Mouse (Mus musculus): Measurements from ENCODE around the gene Rras2. TPM values are rescaled to one million over a fixed set of nuclear protein-coding genes. Genes with fewer than 3 reads are reported as not detected.

Gene Rras2
- polyA plus RNA-seq, 1 experiment, result 56.6 TPM

GRCm38 (mm10) chr7:114020704-114021093, 96.9 kb downstream of the Rras2 start:
- TF ChIP-seq POLR2A (IDR thresholded peaks at IDR 0.05; ENCODE audit: low read depth, low read length), result no peak
- TF ChIP-seq CTCF (IDR thresholded peaks at IDR 0.05; ENCODE audit: borderline replicate concordance, insufficient read depth, low read length), result peak; percentile 31; the same call in 1 of the 2 replicates
- no peaks in the 10 kb centered on the region; the same call in 1 of the 2 replicates for H3K4me1 ChIP-seq (ENCODE audit: control insufficient read depth, insufficient read depth, low read length)
- H3K4me3 ChIP-seq (ENCODE audit: insufficient read depth, low read length), result peak overlapping the region; percentile 74
- no peak overlapping the region for H3K27ac ChIP-seq (ENCODE audit: insufficient read depth, low read length)

GRCm38 (mm10) chr7:114020057-114020703, 97.4 kb downstream of the Rras2 start:
- no peaks in the 10 kb centered on the region; the same call in 1 of the 2 replicates for H3K4me1 ChIP-seq (ENCODE audit: control insufficient read depth, insufficient read depth, low read length)
- TF ChIP-seq POLR2A (IDR thresholded peaks at IDR 0.05; ENCODE audit: low read depth, low read length), result no peak
- TF ChIP-seq CTCF (IDR thresholded peaks at IDR 0.05; ENCODE audit: borderline replicate concordance, insufficient read depth, low read length), result no peak
- no peak overlapping the region for H3K27ac ChIP-seq (ENCODE audit: insufficient read depth, low read length)
- peak overlapping the region; percentile 74 for H3K4me3 ChIP-seq (ENCODE audit: insufficient read depth, low read length)

GRCm38 (mm10) chr7:114018861-114019260, 98.7 kb downstream of the Rras2 start:
- no peaks in the 10 kb centered on the region; the same call in 1 of the 2 replicates for H3K4me1 ChIP-seq (ENCODE audit: control insufficient read depth, insufficient read depth, low read length)
- TF ChIP-seq CTCF (IDR thresholded peaks at IDR 0.05; ENCODE audit: borderline replicate concordance, insufficient read depth, low read length), result no peak
- TF ChIP-seq POLR2A (IDR thresholded peaks at IDR 0.05; ENCODE audit: low read depth, low read length), result no peak
- H3K4me3 ChIP-seq (ENCODE audit: insufficient read depth, low read length), result no peak overlapping the region
- no peak overlapping the region for H3K27ac ChIP-seq (ENCODE audit: insufficient read depth, low read length)

- TF ChIP-seq CTCF (IDR thresholded peaks at IDR 0.05; ENCODE audit: borderline replicate concordance, insufficient read depth, low read length), result no peak
- no peak for TF ChIP-seq POLR2A (IDR thresholded peaks at IDR 0.05; ENCODE audit: low read depth, low read length)
- Histone ChIP-seq H3K4me1 (ENCODE audit: control insufficient read depth, insufficient read depth, low read length) (peaks cover 9% of the 10 kb centered on the region), H3K27ac (ENCODE audit: insufficient read depth, low read length) (no peak overlapping the region), H3K4me3 (ENCODE audit: insufficient read depth, low read length) (no peak overlapping the region)
Measured at GRCm38 (mm10) chr7:114016001-114016949, 101.3 kb downstream of the Rras2 start.

- Histone ChIP-seq H3K4me3 (ENCODE audit: insufficient read depth, low read length) (no peak overlapping the region), H3K4me1 (ENCODE audit: control insufficient read depth, insufficient read depth, low read length) (peaks cover 9% of the 10 kb centered on the region), H3K27ac (ENCODE audit: insufficient read depth, low read length) (no peak overlapping the region)
- TF ChIP-seq POLR2A (IDR thresholded peaks at IDR 0.05; ENCODE audit: low read depth, low read length), result no peak
- no peak for TF ChIP-seq CTCF (IDR thresholded peaks at IDR 0.05; ENCODE audit: borderline replicate concordance, insufficient read depth, low read length)
Measured at GRCm38 (mm10) chr7:114011726-114012443, 105.7 kb downstream of the Rras2 start.

GRCm38 (mm10) chr7:114007565-114007964, 110.0 kb downstream of the Rras2 start:
- no peak overlapping the region for H3K27ac ChIP-seq (ENCODE audit: insufficient read depth, low read length)
- H3K4me1 ChIP-seq (ENCODE audit: control insufficient read depth, insufficient read depth, low read length), result peaks cover 9% of the 10 kb centered on the region
- TF ChIP-seq POLR2A (IDR thresholded peaks at IDR 0.05; ENCODE audit: low read depth, low read length), result no peak
- no peak; the same call in 1 of the 2 replicates for TF ChIP-seq CTCF (IDR thresholded peaks at IDR 0.05; ENCODE audit: borderline replicate concordance, insufficient read depth, low read length)
- no peak overlapping the region for H3K4me3 ChIP-seq (ENCODE audit: insufficient read depth, low read length)

- no peak overlapping the region for H3K27ac ChIP-seq (ENCODE audit: insufficient read depth, low read length)
- TF ChIP-seq POLR2A (IDR thresholded peaks at IDR 0.05; ENCODE audit: low read depth, low read length) (no peak), CTCF (IDR thresholded peaks at IDR 0.05; ENCODE audit: borderline replicate concordance, insufficient read depth, low read length) (no peak)
- H3K4me3 ChIP-seq (ENCODE audit: insufficient read depth, low read length), result no peak overlapping the region
- H3K4me1 ChIP-seq (ENCODE audit: control insufficient read depth, insufficient read depth, low read length), result 0 out of 2 replicates have a peak, but pooled peaks cover under 1% of the 10 kb centered on the region
Measured at GRCm38 (mm10) chr7:114006456-114006855, 111.1 kb downstream of the Rras2 start.

GRCm38 (mm10) chr7:114005499-114005898, 112.1 kb downstream of the Rras2 start:
- H3K4me1 ChIP-seq (ENCODE audit: control insufficient read depth, insufficient read depth, low read length), result no peaks in the 10 kb centered on the region
- no peak overlapping the region for H3K4me3 ChIP-seq (ENCODE audit: insufficient read depth, low read length)
- TF ChIP-seq CTCF (IDR thresholded peaks at IDR 0.05; ENCODE audit: borderline replicate concordance, insufficient read depth, low read length), result no peak
- no peak for TF ChIP-seq POLR2A (IDR thresholded peaks at IDR 0.05; ENCODE audit: low read depth, low read length)
- H3K27ac ChIP-seq (ENCODE audit: insufficient read depth, low read length), result no peak overlapping the region

GRCm38 (mm10) chr7:114004171-114004570, 113.4 kb downstream of the Rras2 start:
- no peaks in the 10 kb centered on the region for H3K4me1 ChIP-seq (ENCODE audit: control insufficient read depth, insufficient read depth, low read length)
- TF ChIP-seq CTCF (IDR thresholded peaks at IDR 0.05; ENCODE audit: borderline replicate concordance, insufficient read depth, low read length) (no peak), POLR2A (IDR thresholded peaks at IDR 0.05; ENCODE audit: low read depth, low read length) (no peak)
- no peak overlapping the region for H3K4me3 ChIP-seq (ENCODE audit: insufficient read depth, low read length)
- no peak overlapping the region for H3K27ac ChIP-seq (ENCODE audit: insufficient read depth, low read length)

All from embryonic fibroblast, embryonic 13.5 days (primary cell).